Mouse (Mus musculus): ENCODE results near the gene Fbxo9. TPM values are rescaled to one million over a fixed set of nuclear protein-coding genes. Genes with fewer than 3 reads are reported as not detected.
A peak's percentile ranks its signal among the peaks of the same experiment; 100 is the strongest.

Gene Fbxo9
- total and polyA plus RNA-seq, 2 experiments from 2014 or later = 60.4 to 67.5 TPM

- H3K4me2 ChIP-seq (ENCODE audit: low read depth, low read length) = no peak overlapping the region
- no peak overlapping the region for H3K27ac ChIP-seq (ENCODE audit: low read depth)
- WGBS = 90% methylated on average over 6 of the region's 6 CpGs
- ATAC-seq (ENCODE audit: insufficient read depth, low read depth) (no peak), DNase-seq (ENCODE audit: low spot score) (no peak)
- H3K4me3 ChIP-seq (ENCODE audit: low read depth, low read length) = no peak overlapping the region
- H3K36me3 ChIP-seq (replicated peaks; ENCODE audit: control insufficient read depth, insufficient read depth, low read length) = peaks cover 46% of the 10 kb centered on the region
- peaks cover 18% of the 10 kb centered on the region for H3K4me1 ChIP-seq (ENCODE audit: control insufficient read depth, insufficient read depth)
- H3K27me3 ChIP-seq (ENCODE audit: control insufficient read depth, insufficient read depth, low read length) = no peaks in the 10 kb centered on the region
- H3K9me3 ChIP-seq (replicated peaks; ENCODE audit: control insufficient read depth, low read length) = 0 out of 2 replicates have a peak, but pooled peaks cover 6% of the 10 kb centered on the region
- no peak overlapping the region for H3K9ac ChIP-seq (replicated peaks; ENCODE audit: low read depth, low read length)
- no peak for TF ChIP-seq CTCF (IDR thresholded peaks at IDR 0.05; ENCODE audit: low read depth)
- TF ChIP-seq EP300 (IDR thresholded peaks at IDR 0.05; ENCODE audit: low read depth) = no peak
These were observed 37.8 kb upstream of the Fbxo9 start for GRCm38 (mm10) chr9:78146627-78147026.

GRCm38 (mm10) chr9:78146099-78146498 lies 37.2 kb upstream of the Fbxo9 start:
- TF ChIP-seq CTCF (IDR thresholded peaks at IDR 0.05; ENCODE audit: low read depth) = no peak
- TF ChIP-seq EP300 (IDR thresholded peaks at IDR 0.05; ENCODE audit: low read depth) = no peak
- DNase-seq (ENCODE audit: low spot score) = no peak
- Histone ChIP-seq H3K36me3 (replicated peaks; ENCODE audit: control insufficient read depth, insufficient read depth, low read length) (peaks cover 47% of the 10 kb centered on the region), H3K4me3 (ENCODE audit: low read depth, low read length) (no peak overlapping the region), H3K4me2 (ENCODE audit: low read depth, low read length) (no peak overlapping the region), H3K27ac (ENCODE audit: low read depth) (no peak overlapping the region), H3K9me3 (replicated peaks; ENCODE audit: control insufficient read depth, low read length) (0 out of 2 replicates have a peak, but pooled peaks cover 6% of the 10 kb centered on the region), H3K4me1 (ENCODE audit: control insufficient read depth, insufficient read depth) (peaks cover 18% of the 10 kb centered on the region), H3K27me3 (ENCODE audit: control insufficient read depth, insufficient read depth, low read length) (no peaks in the 10 kb centered on the region), H3K9ac (replicated peaks; ENCODE audit: low read depth, low read length) (no peak overlapping the region)
- no peak for ATAC-seq (ENCODE audit: insufficient read depth, low read depth)
- WGBS = 58% methylated on average over 4 of the region's 4 CpGs

- 0 out of 2 replicates have a peak, but pooled peaks cover 6% of the 10 kb centered on the region for H3K9me3 ChIP-seq (replicated peaks; ENCODE audit: control insufficient read depth, low read length)
- no peak overlapping the region for H3K4me2 ChIP-seq (ENCODE audit: low read depth, low read length)
- H3K27ac ChIP-seq (ENCODE audit: low read depth) = peak overlapping the region; percentile 95
- ATAC-seq (ENCODE audit: insufficient read depth, low read depth) = peak; percentile 92
- DNase-seq (ENCODE audit: low spot score) = peak; percentile 87
- TF ChIP-seq CTCF (IDR thresholded peaks at IDR 0.05; ENCODE audit: low read depth) = no peak
- 0 out of 2 replicates have a peak, but pooled peaks have one; percentile 33 for TF ChIP-seq EP300 (IDR thresholded peaks at IDR 0.05; ENCODE audit: low read depth)
- H3K36me3 ChIP-seq (replicated peaks; ENCODE audit: control insufficient read depth, insufficient read depth, low read length) = peaks cover 43% of the 10 kb centered on the region
- H3K27me3 ChIP-seq (ENCODE audit: control insufficient read depth, insufficient read depth, low read length) = no peaks in the 10 kb centered on the region
- H3K9ac ChIP-seq (replicated peaks; ENCODE audit: low read depth, low read length) = no peak overlapping the region
- 38% methylated on average over 4 of the region's 4 CpGs for WGBS
- H3K4me3 ChIP-seq (ENCODE audit: low read depth, low read length) = no peak overlapping the region
- H3K4me1 ChIP-seq (ENCODE audit: control insufficient read depth, insufficient read depth) = peaks cover 14% of the 10 kb centered on the region
These were observed 30.6 kb upstream of the Fbxo9 start for GRCm38 (mm10) chr9:78139463-78139862.

- peaks cover 51% of the 10 kb centered on the region for H3K36me3 ChIP-seq (replicated peaks; ENCODE audit: control insufficient read depth, insufficient read depth, low read length)
- DNase-seq (ENCODE audit: low spot score) = no peak
- no peaks in the 10 kb centered on the region for H3K27me3 ChIP-seq (ENCODE audit: control insufficient read depth, insufficient read depth, low read length)
- TF ChIP-seq EP300 (IDR thresholded peaks at IDR 0.05; ENCODE audit: low read depth) (no peak), CTCF (IDR thresholded peaks at IDR 0.05; ENCODE audit: low read depth) (no peak)
- H3K9me3 ChIP-seq (replicated peaks; ENCODE audit: control insufficient read depth, low read length) = 0 out of 2 replicates have a peak, but pooled peaks cover 6% of the 10 kb centered on the region
- H3K9ac ChIP-seq (replicated peaks; ENCODE audit: low read depth, low read length) = no peak overlapping the region
- peak overlapping the region; percentile 95; the same call in 1 of the 2 replicates for H3K27ac ChIP-seq (ENCODE audit: low read depth)
- H3K4me1 ChIP-seq (ENCODE audit: control insufficient read depth, insufficient read depth) = peaks cover 13% of the 10 kb centered on the region
- H3K4me3 ChIP-seq (ENCODE audit: low read depth, low read length) = no peak overlapping the region
- H3K4me2 ChIP-seq (ENCODE audit: low read depth, low read length) = no peak overlapping the region
- ATAC-seq (ENCODE audit: insufficient read depth, low read depth) = no peak
- WGBS = 87% methylated on average over 9 of the region's 9 CpGs
These were observed 29.3 kb upstream of the Fbxo9 start for GRCm38 (mm10) chr9:78138044-78138676.

GRCm38 (mm10) chr9:78135658-78136057 lies 26.8 kb upstream of the Fbxo9 start:
- peaks cover 49% of the 10 kb centered on the region for H3K36me3 ChIP-seq (replicated peaks; ENCODE audit: control insufficient read depth, insufficient read depth, low read length)
- DNase-seq (ENCODE audit: low spot score) = no peak
- 61% methylated on average over 7 of the region's 7 CpGs for WGBS

More at GRCm38 (mm10) chr9:78135658-78136057, 26.8 kb upstream of the Fbxo9 start:
- H3K9ac ChIP-seq (replicated peaks; ENCODE audit: low read depth, low read length) = no peak overlapping the region
- no peak for ATAC-seq (ENCODE audit: insufficient read depth, low read depth)
- no peak overlapping the region for H3K4me3 ChIP-seq (ENCODE audit: low read depth, low read length)
- H3K4me2 ChIP-seq (ENCODE audit: low read depth, low read length) = no peak overlapping the region
- H3K9me3 ChIP-seq (replicated peaks; ENCODE audit: control insufficient read depth, low read length) = no peaks in the 10 kb centered on the region
- TF ChIP-seq CTCF (IDR thresholded peaks at IDR 0.05; ENCODE audit: low read depth) (no peak), EP300 (IDR thresholded peaks at IDR 0.05; ENCODE audit: low read depth) (no peak)
- H3K4me1 ChIP-seq (ENCODE audit: control insufficient read depth, insufficient read depth) = peaks cover 13% of the 10 kb centered on the region
- H3K27ac ChIP-seq (ENCODE audit: low read depth) = no peak overlapping the region
- H3K27me3 ChIP-seq (ENCODE audit: control insufficient read depth, insufficient read depth, low read length) = no peaks in the 10 kb centered on the region

Measured in heart, postnatal 0 days (tissue).